Mouse (Mus musculus) large intestine, adult 2 months (tissue): Measurements from ENCODE around the gene Gpr63. TPM values are rescaled to one million over a fixed set of nuclear protein-coding genes. Genes with fewer than 3 reads are reported as not detected.
"Not testable (repeated sequence)": the region's sequence is repeated elsewhere in the genome, so short reads cannot be mapped to it uniquely, and the experiment has no call there.

Experiments used
- DNase-seq: peaks from one replicate; pipeline ENCODE4 v3.0.0-alpha.2; 2012; ENCODE audit warnings: low read depth, low spot score
- WGBS: fragments of 180-500 bp; shearing (Covaris S2); methylation state at CpG from one replicate; pipeline ENCODE4 v1.1.7; 2018; 5-methylcytosine and 5-hydroxymethylcytosine counted together
- polyA plus RNA-seq: library from polyadenylated mRNA; depleted of rRNA; stranded (reverse); fragments of >200 nt; gene quantifications from 2 replicates; pipeline ENCODE4 v1.2.3, GENCODE M21; 2012; rRNA removed

The Gpr63 gene
- polyA plus RNA-seq: 0.26 and 1.2 TPM in 2 replicates

DNA sequence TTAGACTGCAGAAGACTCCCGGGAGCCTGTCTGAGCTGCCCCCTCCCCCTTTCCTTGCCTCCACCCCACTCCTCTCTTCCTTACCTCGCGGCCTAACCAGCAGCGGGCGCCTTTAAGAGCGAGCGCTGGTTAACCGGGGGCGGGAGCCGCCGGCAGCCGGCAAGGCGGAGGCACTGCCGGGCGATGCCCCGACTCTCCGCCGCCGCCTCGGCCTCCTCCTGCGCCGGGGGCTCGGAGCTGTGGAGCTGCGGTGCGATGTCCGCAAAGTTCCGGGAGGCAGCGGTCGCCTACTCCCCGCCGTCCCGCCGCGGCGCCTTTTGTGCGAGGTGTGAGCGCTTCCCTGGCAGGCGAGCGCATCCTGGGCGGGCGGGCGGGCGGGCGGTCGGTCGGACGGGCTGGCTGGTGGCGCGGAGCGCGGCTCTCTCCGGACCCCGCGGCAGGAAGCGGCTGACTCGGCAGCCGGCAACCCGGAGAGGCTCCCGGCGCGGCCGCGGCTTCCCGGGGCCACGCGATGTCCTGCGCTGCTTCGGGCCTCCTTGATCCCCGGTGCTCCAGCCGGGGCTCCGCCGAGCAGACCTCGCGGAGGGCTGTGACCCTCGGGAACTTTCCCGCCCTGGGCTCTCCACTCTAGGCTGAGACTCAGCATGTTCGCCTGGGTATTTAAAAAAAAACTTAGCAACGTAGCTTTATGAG, at the start of gene Gpr63:
Gpr63 (plus strand) TSS at position 109 of the 693 bp plus-strand sequence.
- WGBS: under 1% methylated on average over 77 of the region's 78 CpGs
- DNase-seq: no peak

DNA sequence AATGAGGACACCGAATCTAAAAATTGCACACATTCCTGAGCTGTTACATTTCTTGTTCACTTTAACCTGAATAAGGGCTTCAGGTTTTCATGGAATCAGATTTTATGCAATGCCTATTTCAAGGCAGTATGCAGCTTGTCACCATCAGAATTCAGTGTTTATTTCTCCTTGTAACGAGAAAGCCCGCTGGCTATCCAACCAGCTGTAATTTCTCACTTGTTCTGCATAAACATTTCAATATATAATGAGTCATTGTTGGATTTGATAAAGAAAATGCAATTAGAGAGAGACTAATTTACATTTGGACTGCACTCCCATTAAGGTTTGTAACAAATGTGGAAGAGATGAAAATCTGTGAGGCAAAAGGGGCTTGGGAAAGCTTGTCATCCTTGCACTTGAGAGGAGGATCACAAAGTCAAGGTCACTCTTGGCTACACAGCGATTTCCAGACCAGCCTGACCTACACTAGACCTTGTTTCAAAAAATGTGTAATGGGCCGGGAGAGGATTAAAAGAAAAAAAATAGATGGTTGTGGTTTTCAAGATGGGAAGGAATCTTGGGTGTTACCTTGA, 46.1 kb upstream of the Gpr63 start:
- DNase-seq: no peak
- 68% methylated on average over 5 of the region's 5 CpGs for WGBS

DNA sequence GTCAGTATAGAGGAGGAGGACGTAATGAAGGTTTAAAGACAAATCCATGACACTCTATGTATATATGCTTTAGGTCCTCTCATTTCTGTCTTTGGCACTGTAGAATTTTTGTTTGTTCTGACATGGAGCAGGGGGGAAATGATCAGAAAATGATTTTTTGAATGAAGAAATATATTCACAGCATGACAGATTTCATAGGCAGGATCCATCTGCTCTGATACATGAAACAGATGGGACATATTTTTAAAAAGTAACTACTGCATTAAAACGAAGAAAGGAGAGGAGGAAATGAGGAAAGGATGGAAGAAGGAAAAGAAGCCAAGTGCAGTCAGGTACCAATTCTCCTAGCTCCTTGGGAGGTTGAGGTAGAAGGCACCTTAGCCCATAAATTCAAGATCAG, 41.5 kb upstream of the Gpr63 start:
- no peak for DNase-seq
- 70% methylated on average over 2 of the region's 2 CpGs for WGBS

DNA sequence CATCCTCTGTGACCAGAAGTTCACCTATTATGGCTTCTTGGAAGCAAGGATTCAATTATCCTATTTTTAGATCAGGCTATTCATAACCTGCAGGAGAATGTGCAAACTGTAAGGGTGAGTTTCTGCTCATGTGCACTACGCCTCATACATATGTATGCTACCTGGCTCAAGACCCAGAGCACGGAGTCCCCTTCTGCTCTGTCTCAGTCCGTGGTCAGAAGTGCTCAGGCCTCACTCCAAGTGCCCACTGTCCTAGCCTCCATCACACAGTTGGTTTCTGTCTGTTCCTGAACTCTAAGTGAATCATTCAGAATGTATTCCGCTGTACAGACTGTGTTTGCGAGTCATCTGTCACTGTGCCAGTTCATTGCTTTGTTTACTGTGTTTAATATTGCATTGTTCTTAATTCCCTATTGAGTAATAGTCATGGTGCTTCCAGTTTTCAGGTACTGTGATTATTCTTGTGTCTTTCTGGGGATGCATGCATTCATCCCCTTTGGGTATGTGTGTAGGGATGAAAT, 37.9 kb upstream of the Gpr63 start:
- WGBS: 69% methylated on average over 5 of the region's 5 CpGs
- DNase-seq: no peak

DNA sequence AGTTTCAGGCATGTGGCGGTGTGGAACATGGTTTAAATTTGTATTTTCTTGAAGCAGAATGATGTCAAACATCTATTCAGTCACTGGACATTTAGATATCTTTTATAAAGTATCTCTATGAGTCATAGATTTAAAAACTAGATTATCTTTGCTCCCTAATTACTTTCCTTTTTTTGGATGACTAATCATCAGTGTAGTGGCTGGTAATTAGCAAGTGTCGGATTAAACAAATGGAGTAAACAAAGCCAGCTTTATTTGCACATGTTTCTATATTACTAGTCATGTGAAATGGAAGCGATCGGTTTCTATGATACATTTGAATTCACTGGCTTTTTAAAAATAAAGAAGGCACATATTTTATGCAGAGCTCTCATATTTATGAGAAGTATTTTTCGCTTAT, 37.3 kb upstream of the Gpr63 start:
- no peak for DNase-seq
- WGBS: 79% methylated on average over 5 of the region's 5 CpGs

DNA sequence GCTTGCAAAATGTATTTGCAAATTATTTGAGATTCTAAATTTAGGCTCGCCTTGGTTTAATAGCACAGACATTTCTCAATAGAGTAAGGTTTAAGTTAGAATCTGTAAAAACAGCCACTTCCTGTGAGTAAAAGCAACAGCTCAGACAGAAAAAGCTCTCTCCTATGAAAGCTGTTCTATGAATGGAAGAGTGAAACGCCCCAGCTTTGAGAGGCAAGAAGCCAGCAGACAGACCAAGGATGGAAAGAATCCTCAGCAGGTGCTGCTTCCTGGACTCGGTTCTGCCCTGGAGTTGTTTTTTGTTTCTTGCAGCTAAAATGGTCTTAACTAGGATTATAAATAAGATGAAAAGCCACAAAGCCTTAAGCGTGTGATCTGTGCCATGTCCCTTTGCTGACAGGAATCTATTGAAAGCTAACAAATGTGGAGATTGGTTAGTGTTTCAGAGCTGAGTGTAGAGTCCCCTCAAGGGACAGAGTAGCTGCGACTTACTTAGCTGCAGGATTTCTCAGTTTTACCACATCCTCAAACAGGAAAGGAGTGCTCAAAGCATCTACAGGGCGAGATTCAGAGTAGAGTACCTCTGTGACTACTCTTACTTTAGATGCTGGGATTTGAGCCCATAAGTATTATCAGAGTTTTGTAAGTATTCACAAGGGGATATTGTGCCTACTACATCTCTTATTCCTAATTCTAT, 23.3 kb upstream of the Gpr63 start:
- no peak for DNase-seq
- WGBS: 51% methylated on average over 6 of the region's 6 CpGs

DNA sequence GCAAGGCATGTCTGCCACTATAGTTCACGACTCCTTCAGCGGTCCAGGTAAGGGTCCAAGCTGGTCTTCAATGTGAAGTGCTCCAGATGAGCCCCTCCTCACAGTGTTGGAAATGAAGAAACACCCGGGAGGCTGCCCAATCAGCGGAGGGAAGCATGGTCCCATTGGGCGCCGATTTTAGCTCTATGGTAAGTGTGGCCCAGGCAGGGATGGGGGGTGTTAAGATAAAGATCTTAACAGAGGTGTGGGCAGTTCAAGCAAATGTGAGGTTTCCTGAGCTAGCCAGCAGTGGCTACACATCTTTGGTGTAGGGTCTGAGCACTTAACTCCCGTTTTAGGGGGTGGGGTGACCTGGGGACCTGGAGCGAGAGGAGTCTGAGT, 299 bp upstream of the Gpr63 start:
- no peak for DNase-seq
- 16% methylated on average over 8 of the region's 8 CpGs for WGBS

DNA sequence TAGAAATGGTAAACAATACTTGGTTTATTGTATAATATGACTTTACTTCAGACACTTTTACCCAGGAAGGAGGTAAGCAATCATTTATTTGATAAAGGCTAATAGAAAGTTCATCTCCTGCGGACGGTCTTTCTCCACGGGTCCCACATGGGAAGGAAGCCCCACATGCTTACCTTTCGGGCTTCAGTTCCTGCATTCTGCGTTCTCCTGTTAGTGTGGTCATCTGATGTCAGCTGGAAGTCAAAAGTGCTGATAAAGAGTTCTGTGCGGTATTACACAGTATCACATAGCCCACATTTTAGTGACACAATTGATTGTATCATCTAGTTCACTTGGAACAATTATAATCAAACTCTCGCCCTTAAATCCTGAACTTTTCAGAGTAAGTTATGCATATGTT, 1.0 kb downstream of the Gpr63 start:
- WGBS: 39% methylated on average over 7 of the region's 7 CpGs
- no peak for DNase-seq

DNA sequence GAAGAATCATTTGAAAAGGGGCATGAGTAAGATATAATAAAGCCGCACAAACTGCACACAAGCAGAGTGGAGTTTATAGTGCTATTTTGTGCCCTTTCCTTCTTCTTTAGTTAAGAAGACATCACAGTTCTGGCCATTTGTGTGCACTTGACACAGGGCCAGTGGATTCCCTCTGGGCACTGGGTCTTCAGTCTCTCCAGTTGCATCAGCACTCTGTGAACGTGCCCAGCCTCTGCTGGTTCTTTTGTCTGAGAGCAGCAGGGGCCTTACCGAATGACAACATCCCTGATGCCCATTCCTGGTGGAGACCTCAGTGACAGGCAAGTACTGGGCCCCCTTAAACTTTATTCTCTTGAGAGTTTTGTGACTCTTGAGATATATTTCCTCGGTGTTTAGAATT, 12.4 kb downstream of the Gpr63 start:
- DNase-seq: no peak
- WGBS: 70% methylated on average over 4 of the region's 4 CpGs

DNA sequence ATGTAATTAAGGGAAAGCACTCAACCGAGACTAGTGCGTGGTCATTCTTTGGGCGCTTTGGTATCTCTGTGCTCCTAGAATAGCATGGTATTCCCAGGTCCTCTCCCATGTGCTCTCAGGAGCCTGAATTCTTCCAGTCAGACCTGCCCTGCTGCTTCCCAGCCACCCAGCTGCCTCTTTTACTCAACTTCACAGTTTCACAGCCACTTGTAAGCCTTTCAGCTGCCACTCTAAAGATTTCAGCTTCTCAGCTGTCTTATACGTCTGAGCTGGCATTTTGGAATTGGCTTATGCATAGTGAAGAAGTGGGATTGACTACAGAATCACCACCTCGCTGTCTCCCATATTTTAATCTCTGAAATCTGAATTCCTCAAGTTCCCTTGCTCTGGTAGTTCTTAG, 19.4 kb downstream of the Gpr63 start:
- WGBS: 89% methylated on average over 5 of the region's 5 CpGs
- DNase-seq: no peak

DNA sequence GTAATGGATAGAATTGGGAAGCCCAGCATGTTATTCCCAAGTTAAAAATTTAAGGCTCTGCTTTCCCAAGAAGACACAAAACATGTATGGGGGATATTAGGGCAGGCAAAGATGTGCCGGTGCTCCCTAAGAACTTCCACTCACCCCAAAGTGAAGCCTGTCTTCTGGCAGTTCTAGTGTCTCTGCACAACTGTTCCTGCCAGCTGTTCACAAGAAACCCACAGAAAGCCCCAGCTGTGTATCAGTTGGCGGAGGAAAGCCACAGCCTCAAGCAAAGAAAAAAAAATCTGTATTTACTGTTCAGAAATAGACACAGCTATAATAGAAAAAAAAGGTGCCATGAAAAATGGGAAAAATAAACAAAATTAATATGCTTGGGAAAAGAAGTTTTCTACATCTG, 25.3 kb downstream of the Gpr63 start:
- WGBS: 77% methylated on average over 2 of the region's 2 CpGs
- DNase-seq: no peak

DNA sequence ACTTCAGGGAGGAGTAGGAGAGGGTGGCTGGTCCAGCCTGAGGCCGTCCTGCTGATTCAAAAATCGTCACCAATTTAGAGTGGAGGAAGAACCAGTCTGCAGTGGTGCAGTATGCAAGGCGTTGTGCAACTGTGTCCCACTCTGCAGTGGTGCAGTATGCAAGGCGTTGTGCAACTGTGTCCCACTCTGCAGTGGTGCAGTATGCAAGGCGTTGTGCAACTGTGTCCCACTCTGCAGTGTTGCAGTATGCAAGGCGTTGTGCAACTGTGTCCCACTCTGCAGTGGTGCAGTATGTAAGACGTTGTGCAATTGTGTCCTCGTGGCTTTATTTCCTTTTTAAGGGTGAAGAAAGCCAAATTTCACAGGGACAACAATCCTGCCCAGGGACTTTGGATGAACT, 43.1 kb downstream of the Gpr63 start:
- 86% methylated on average over 8 of the region's 8 CpGs for WGBS
- DNase-seq: not testable (repeated sequence)

DNA sequence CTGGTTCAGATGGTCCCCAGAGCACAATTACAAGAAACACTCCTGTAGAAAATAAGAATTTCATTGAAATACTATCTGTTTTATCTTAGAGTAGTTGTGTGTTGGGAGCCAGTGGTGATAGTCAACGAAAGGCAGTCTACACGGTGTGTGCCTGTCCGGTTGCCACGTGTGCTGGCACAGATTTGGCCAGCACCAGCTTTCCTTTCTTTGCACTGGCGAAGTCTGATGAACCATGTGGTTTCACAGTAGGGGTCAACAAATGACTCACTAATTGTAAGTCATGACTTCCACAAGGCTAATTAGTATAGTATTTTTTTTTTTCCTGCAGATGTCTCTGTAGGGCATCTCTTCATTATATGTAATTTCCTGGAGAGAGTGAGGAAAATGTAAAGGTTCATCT, 45.6 kb downstream of the Gpr63 start:
- no peak for DNase-seq
- WGBS: 83% methylated on average over 5 of the region's 5 CpGs

DNA sequence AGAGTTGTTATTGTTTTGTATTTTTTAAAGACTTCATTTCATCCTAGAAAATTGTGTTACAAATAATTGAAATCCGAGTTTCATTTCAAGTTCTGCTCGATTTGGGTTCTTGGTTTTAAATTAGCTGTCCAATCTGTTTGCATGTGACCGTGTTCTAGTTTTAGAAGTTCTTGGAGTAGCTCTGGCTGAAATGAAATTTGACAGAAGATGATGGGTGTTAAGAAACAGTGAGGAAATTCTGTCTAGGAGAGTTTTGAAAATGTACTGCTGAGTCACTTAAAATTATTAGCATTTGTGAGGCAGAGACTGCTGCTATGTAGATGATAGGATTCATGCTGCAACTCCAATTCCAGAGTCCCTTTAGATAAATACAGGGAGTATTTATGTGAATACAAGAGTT, 46.5 kb downstream of the Gpr63 start:
- DNase-seq: no peak
- WGBS: 82% methylated on average over 3 of the region's 3 CpGs

DNA sequence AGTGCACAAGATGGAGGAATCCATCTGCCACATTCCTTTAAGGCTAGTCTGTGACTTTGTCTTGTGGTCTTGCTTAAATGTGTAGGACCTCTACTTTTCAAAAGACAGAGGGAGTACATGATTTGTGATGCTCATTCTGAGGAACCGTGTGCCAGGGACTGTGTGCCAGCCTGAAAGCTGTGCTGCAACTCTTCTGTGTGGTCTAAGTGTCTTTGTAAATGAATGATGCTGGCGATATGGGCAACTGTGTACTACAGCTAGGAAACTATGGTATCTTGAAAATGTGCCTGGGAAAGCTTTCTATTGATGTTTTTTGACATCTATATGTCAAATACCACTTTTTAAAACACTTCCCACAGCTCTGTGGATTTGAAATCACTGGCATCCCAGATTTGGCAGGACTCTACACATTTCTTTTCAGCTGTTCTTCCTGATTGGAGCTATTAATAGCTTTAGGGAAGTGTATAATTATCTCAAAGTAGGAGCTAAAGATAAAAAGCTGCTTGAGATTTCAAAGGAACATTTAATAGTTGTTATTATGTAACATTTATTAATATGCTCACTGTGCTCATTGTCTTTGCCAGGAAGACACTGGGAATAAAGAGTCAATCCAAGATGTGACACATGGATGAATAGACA, 48.9 kb downstream of the Gpr63 start:
- DNase-seq: no peak
- 84% methylated on average over 2 of the region's 2 CpGs for WGBS

DNA sequence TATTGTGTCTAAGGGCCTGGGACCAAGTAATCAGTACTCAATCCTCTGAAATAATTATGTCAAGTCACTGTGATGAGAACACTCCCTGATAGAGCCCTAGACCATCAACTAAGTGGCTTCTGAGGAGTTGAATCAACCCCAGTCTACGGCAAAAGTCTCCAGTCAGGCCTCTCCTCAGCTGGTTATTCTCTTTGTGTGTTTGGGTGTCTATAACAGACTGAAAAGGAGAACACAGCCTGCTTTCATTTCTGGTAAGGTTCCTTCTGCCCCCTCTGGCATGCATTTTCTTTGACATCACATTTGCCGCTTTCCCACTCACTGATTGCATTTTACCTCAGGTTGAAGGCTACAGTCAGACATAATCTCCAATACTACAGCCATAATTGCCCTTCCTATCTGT, 62.0 kb downstream of the Gpr63 start:
- WGBS: 93% methylated on average over 2 of the region's 2 CpGs
- DNase-seq: no peak

DNA sequence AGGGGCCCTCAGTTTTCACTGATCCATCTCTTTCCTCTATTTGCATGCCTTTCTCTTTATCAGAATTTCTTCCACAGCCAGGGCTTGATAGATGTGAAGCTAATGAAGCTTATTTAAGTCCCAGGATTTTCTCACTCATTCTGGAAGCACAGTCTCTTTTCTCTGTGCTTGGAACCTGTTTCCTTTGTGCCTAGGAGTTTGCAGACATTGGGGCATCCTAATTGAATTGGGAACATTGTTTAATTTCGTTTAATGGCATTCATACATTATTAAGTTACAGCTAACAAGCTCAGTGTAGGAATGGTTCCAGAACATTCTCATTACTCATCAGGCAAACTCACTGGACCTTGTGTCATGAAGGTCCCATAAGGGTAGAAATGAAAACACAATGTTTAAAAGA, 62.5 kb downstream of the Gpr63 start:
- 57% methylated on average over 1 of the region's 1 CpGs for WGBS

DNA sequence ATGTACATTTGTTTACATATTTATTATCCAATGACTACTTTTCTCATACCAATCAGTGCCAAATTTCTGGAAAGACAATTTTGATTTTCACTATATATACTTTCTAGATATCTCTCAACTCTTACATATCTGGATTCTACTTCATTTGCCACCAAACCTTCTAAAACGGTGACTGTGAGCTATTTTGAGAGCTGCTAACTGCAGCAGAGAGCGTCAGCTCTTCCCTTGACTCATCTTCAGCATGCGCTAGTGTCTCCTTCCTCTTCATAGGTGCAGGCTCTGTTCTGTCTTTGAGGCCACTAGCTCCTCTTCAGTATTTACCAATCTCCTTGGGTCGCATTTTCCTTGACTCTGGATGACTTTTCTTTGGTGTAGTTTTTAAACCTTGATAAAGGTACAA, 63.7 kb downstream of the Gpr63 start:
- DNase-seq: no peak
- WGBS: 76% methylated on average over 4 of the region's 4 CpGs

More for the DNA sequence above, 62.5 kb downstream of the Gpr63 start:
- no peak for DNase-seq

DNA sequence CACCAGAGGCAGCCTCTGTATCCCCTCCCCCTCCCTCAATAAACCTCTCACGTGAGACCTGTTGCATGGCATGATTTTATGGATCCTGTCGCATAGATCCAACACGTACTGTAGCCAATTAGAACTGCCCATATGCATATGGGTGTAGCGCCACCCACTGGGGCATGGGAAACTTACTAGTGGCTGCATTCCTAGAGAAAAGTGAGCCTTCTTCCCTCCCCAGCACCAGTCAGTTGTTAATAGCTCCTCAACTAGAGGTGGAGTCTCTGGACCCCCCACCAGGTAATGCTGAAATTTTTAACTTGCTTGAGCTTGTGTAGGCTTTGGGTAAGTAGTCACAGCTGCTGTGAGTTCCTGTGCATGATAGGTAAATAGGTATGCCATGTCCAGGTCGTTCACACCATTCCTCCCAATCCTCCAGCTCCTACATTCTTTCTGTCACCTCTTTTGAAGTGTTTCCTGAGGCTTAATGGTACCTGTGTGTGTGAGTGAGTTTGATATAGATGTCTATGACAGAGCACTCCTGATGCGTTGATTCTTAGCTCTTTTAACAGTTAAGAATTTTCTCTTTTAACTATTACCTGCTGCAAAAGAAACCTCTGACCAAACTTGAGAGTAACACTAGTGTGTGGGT, 69.1 kb downstream of the Gpr63 start:
- WGBS: 19% methylated on average over 6 of the region's 6 CpGs

DNA sequence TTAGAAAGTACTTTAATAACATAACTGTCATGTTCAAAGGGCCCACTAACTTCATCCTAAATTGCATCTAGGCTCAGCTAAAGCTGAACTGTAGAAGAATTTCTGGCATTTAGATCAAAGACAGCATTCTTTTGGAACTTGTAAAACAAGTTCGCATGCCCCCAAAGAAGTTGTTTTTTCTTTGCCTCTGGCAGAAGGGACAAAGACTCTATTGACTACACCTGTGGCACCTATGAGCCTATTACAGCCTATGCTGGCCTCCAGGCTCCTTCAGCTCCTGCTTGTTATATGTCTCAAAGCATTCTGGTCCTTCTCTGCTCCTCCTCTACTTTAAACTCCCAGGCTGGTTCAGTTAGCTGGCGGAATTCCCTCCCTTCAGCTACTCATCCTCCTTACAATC, 69.6 kb downstream of the Gpr63 start:
- 18% methylated on average over 2 of the region's 2 CpGs for WGBS
- DNase-seq: no peak

More for the DNA sequence above, 69.1 kb downstream of the Gpr63 start:
- no peak for DNase-seq
